Mouse (Mus musculus): ENCODE measurements at regions not wholly inside any gene's neighbourhood (a gene's known extent, or its start where the extent isn't known, plus 50 kb on each side); places are given as distances from the start of the nearest gene placed in this dataset.

DNA sequence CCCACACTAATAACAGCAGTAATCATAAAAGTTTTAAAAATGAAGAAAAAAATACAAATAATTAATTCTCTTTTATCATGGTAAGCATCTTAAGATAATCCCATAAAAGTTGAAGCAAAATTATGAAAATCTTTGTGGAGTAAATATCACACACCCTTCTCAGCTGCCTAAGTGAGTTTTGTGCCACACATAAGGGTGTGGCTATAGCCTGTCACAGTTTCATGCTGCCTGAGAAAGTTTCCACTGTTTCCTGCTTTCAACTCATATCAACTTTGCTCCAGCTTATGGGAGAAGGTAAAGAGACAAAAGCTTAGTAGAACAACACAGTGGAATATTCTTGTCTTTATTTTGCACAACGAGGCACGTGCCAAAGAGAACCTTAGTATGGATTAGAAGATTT, 68.9 kb upstream of the Pdk4 start:
- no peaks in the 10 kb centered on the region for H3K4me1 ChIP-seq (ENCODE audit: control insufficient read depth, insufficient read depth, low read length)
- H3K79me2 ChIP-seq (ENCODE audit: control insufficient read depth, insufficient read depth, low read length): no peaks in the 10 kb centered on the region
- no peak overlapping the region for H3K27ac ChIP-seq (replicated peaks; ENCODE audit: insufficient read depth, low read depth, low read length)
- H3K4me3 ChIP-seq (ENCODE audit: insufficient read depth, low read depth, low read length): no peak overlapping the region
- H3K36me3 ChIP-seq (ENCODE audit: control insufficient read depth, insufficient read depth, low read length): no peaks in the 10 kb centered on the region
- no peak for DNase-seq (ENCODE audit: extremely low read depth, low read depth, low spot score)
- H3K27me3 ChIP-seq (ENCODE audit: control insufficient read depth, insufficient read depth, low read length): no peaks in the 10 kb centered on the region
- WGBS: 85% methylated on average over 2 of the region's 2 CpGs
- TF ChIP-seq POLR2A (IDR thresholded peaks at IDR 0.05; ENCODE audit: extremely low read depth, insufficient read depth, low read length) (no peak), CTCF (IDR thresholded peaks at IDR 0.05; ENCODE audit: low read depth, low read length) (no peak)
- H3K9ac ChIP-seq (ENCODE audit: low read depth, low read length): no peak overlapping the region

DNA sequence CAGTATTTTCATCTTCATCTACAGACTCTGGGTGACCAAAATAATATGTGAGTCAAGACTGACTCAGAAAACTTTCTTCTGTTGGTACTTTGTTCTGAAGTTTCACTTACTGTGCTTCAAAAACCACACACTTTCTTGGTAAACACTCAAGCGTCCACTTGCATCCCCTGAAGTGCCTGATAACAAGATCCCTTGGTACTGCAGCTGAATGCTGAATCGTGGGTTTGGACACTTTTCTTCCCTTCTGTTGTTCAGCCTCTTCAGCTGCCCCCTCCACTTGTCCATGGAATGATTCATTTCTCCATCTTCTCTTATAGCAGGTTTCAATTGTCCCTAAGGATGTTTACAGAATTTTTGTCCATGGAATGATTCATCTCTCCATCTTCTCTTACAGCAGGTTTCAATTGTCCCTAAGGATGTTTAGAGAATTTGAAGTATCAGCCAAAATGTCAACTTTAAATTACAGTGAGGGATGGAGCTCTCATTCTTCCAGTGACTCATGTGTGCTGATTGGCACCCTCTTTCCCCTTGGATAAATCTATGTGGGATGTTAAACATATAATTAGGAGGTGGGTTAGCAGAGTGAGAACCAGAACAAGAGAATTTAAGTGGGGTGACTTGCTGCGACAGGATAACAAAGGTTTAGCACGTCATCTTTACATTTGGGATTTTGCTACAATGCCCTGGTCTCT, 57.7 kb upstream of the Pdk4 start:
- H3K9ac ChIP-seq (ENCODE audit: low read depth, low read length): no peak overlapping the region
- H3K36me3 ChIP-seq (ENCODE audit: control insufficient read depth, insufficient read depth, low read length): no peaks in the 10 kb centered on the region
- no peak for TF ChIP-seq CTCF (IDR thresholded peaks at IDR 0.05; ENCODE audit: low read depth, low read length)
- TF ChIP-seq POLR2A (IDR thresholded peaks at IDR 0.05; ENCODE audit: extremely low read depth, insufficient read depth, low read length): no peak
- H3K27me3 ChIP-seq (ENCODE audit: control insufficient read depth, insufficient read depth, low read length): no peaks in the 10 kb centered on the region
- no peaks in the 10 kb centered on the region for H3K79me2 ChIP-seq (ENCODE audit: control insufficient read depth, insufficient read depth, low read length)
- H3K4me1 ChIP-seq (ENCODE audit: control insufficient read depth, insufficient read depth, low read length): no peaks in the 10 kb centered on the region
- 73% methylated on average over 4 of the region's 4 CpGs for WGBS
- no peak for DNase-seq (ENCODE audit: extremely low read depth, low read depth, low spot score)
- H3K27ac ChIP-seq (replicated peaks; ENCODE audit: insufficient read depth, low read depth, low read length): no peak overlapping the region
- no peak overlapping the region for H3K4me3 ChIP-seq (ENCODE audit: insufficient read depth, low read depth, low read length)

DNA sequence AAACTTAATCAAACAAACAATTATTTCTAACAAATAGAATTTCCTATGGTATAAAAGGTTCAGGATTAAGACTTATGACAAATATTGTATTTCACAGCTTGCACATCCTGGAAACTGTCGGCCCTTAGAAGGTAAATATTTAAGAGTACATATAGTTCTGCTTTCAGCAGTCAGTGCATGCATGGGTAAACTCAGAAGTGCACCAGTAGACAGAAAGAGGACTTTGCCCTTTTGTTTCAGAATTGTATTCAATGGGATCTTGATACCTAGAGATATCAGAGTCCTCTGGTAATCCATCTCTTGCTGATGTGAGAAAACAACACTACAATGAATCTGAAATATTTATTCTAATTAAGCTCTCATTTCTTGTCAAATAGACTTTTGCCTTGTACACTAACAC, 54.0 kb upstream of the Pdk4 start:
- 20% methylated on average over 1 of the region's 1 CpGs for WGBS
- TF ChIP-seq CTCF (IDR thresholded peaks at IDR 0.05; ENCODE audit: low read depth, low read length): no peak
- TF ChIP-seq POLR2A (IDR thresholded peaks at IDR 0.05; ENCODE audit: extremely low read depth, insufficient read depth, low read length): no peak
- Histone ChIP-seq H3K4me3 (ENCODE audit: insufficient read depth, low read depth, low read length) (no peak overlapping the region), H3K36me3 (ENCODE audit: control insufficient read depth, insufficient read depth, low read length) (no peaks in the 10 kb centered on the region), H3K27me3 (ENCODE audit: control insufficient read depth, insufficient read depth, low read length) (no peaks in the 10 kb centered on the region), H3K79me2 (ENCODE audit: control insufficient read depth, insufficient read depth, low read length) (no peaks in the 10 kb centered on the region), H3K4me1 (ENCODE audit: control insufficient read depth, insufficient read depth, low read length) (no peaks in the 10 kb centered on the region), H3K27ac (replicated peaks; ENCODE audit: insufficient read depth, low read depth, low read length) (no peak overlapping the region), H3K9ac (ENCODE audit: low read depth, low read length) (no peak overlapping the region)
- no peak for DNase-seq (ENCODE audit: extremely low read depth, low read depth, low spot score)
